19 mouse cellular contexts compared by ENCODE assay signal in the genomic region with DNA sequence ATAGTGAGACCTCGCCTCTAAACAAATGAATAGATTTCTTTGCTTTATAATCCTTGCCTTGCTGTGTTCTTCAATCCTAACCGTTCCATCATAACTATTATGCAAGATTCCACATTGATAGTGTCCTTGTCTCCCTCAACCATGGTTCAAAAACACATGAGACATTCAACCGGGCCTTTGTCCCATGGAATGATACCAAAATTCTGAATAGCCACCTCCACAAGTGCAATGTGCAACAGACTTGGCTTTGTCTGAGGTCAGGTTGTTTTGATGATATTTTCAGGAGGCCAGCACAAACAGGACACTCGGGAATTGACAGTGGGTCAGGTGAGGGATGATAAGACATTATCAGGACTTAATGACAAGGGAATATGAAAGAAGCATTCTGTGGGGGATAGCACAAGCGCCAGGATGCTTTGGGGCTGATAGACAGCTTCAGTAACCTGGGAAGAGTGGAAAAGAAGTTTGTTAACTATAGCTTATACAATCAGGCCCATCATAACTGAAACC.
"Had no signal": no experiment of that assay in that cellular context is flagged by ENCODE, and none has a peak within 500 bp of the region (broad histone marks: within the 10 kb centered on the region; RNA-seq: fewer than 3 reads in every experiment).

No protein-coding gene starts in this region.

- H3K4me1 ChIP-seq: midbrain, embryonic 10.5 days; midbrain, embryonic 12.5 days; neural tube, embryonic 13.5 days; neural tube, embryonic 15.5 days had no signal

- H3K9me3 ChIP-seq: midbrain, embryonic 10.5 days; midbrain, embryonic 12.5 days; neural tube, embryonic 13.5 days; neural tube, embryonic 15.5 days had no signal

- H3K4me2 ChIP-seq: lung, embryonic 14.5 days; midbrain, embryonic 12.5 days; neural tube, embryonic 13.5 days; neural tube, embryonic 15.5 days had no signal

- H3K27me3 ChIP-seq: midbrain, embryonic 12.5 days; neural tube, embryonic 13.5 days; neural tube, embryonic 15.5 days had no signal

- H3K4me3 ChIP-seq: midbrain, embryonic 10.5 days; midbrain, embryonic 12.5 days; myocyte; neural tube, embryonic 13.5 days; neural tube, embryonic 15.5 days had no signal

- H3K36me3 ChIP-seq: midbrain, embryonic 10.5 days; midbrain, embryonic 12.5 days; neural tube, embryonic 13.5 days; neural tube, embryonic 15.5 days had no signal

- H3K9ac ChIP-seq: lung, embryonic 14.5 days; midbrain, embryonic 12.5 days; neural tube, embryonic 13.5 days; neural tube, embryonic 15.5 days had no signal

- DNase-seq: lung, adult 18-20 months; lung, embryonic 14.5 days; lung, postnatal 10 days; lung, postnatal 4 days; midbrain, embryonic 14.5 days; retina, postnatal 1 day; right cerebral cortex, adult 18-20 months; right cerebral cortex, postnatal 25 days; right cerebral cortex, postnatal 4 days; spleen, adult 18-20 months; thymus, adult 18-20 months; thymus, postnatal 14 days; thymus, postnatal 36 days had no signal

- H3K27ac ChIP-seq: midbrain, embryonic 10.5 days; midbrain, embryonic 12.5 days; neural tube, embryonic 13.5 days; neural tube, embryonic 15.5 days had no signal

- ATAC-seq: midbrain, embryonic 16.5 days had no signal
